Mouse (Mus musculus): ENCODE measurements around the gene Npc1l1.

DNA sequence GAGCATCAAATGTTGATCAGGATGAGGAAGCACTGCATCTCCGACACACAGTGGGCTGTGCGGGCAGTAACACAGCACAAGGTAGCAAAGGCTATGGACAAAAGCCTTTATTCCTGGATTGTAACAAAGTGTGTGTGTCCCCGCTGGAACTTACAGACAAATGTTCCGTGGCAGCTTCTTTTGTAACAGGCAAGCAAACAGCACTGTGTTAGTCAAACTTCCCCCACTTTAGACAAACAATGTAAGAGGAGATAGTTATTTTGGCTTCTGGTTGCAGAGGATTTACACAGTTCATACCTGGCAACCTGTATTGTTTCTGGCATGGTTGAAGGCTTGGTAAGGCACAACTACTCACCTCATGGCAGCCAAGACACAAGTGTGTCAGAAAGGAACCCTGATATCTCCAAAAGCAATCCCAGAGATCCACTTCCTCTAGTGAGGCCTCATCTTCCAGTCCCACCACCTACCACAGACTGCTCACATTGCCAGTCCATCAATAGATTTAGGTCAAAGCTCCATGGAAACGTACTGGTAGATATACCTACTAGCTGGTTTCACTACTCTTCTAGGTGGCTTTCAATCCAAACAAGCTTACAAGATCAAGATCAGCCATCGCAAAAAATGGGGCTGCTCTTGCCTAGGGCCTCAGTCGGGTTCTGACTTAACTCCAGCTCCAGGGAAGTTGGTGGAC, 64.4 kb downstream of the Npc1l1 start:
- TF ChIP-seq CTCF (IDR thresholded peaks at IDR 0.05) (no peak), EP300 (IDR thresholded peaks at IDR 0.05) (no peak)

Data from lung, postnatal 0 days (tissue).